Mouse (Mus musculus) stomach, postnatal 0 days (tissue): ENCODE data around the gene Tmem201.

Experiments
- CTCF ChIP-seq: IDR thresholded peaks from 2 replicates; pipeline ENCODE4 v1.5.1; 2016; ENCODE audit warnings: antibody characterized with exemption, low read depth, mild to moderate bottlenecking, moderate library complexity
- EP300 ChIP-seq: optimal IDR thresholded peaks from 2 replicates; pipeline ENCODE3; 2016; ENCODE audit warnings: antibody characterized with exemption

DNA sequence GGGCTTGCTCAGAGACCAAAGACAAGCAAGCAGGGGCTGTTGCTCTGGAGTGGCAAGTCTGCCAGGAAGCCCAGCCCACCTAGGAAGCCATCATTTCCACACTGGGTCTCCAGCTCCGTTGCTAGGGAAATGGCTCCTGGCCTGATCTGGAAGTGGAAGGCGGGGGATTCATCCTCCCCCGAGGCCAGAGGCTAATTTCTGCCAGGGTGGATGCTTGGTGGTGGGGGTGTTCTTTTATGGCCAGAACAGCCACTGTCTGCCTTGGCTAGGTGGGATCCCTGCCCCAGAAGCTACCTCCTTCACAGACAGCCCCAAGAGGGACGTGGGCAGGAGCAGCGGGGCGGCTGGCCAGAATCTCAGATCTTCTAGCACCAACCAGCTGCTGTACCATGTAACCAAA lies 4.1 kb downstream of the Tmem201 start:
- TF ChIP-seq CTCF: no peak
- no peak for TF ChIP-seq EP300
